Mouse (Mus musculus) R1 (cell line): Measurements from ENCODE around the gene Tmprss3.

Source experiments
- DNase-seq: peaks from one replicate; pipeline ENCODE4 v3.0.0-alpha.2; 2018; ENCODE audit warnings: low read depth, low spot score

The Tmprss3 gene

GRCm38 (mm10) chr17:31138398-31138797 lies 60.4 kb downstream of the Tmprss3 start:
- DNase-seq: peak; percentile 67

- no peak for DNase-seq
These were observed 62.0 kb downstream of the Tmprss3 start for GRCm38 (mm10) chr17:31136821-31137220.

GRCm38 (mm10) chr17:31136291-31136690 lies 62.5 kb downstream of the Tmprss3 start:
- DNase-seq: no peak

GRCm38 (mm10) chr17:31134913-31135312 lies 63.9 kb downstream of the Tmprss3 start:
- DNase-seq: no peak

GRCm38 (mm10) chr17:31133776-31134175 lies 65.0 kb downstream of the Tmprss3 start:
- peak; percentile 89 for DNase-seq

- DNase-seq: no peak
These were observed 67.4 kb downstream of the Tmprss3 start for GRCm38 (mm10) chr17:31131269-31131821.

- no peak for DNase-seq
These were observed 69.3 kb downstream of the Tmprss3 start, which contains the start of gene Tff3 for GRCm38 (mm10) chr17:31129452-31129851. Gene Tff3 (minus strand): TSS chr17:31129646.
